Mouse (Mus musculus) thymus, postnatal 0 days (tissue): Measurements from ENCODE around the gene Get4. TPM values are rescaled to one million over a fixed set of nuclear protein-coding genes. Genes with fewer than 3 reads are reported as not detected.

ENCODE experiments used
- DNase-seq: peaks from one replicate; pipeline ENCODE4 v3.0.0-alpha.2; 2015; ENCODE audit warnings: low spot score
- polyA plus RNA-seq: library from polyadenylated mRNA; unstranded; fragments of >200 nt; fragmentation: Nextera tagmentation; extraction: Ambion mirVana; gene quantifications from 2 replicates; pipeline ENCODE4 v1.2.1, GENCODE M21; 2015

The Get4 gene
- polyA plus RNA-seq, 1 experiment from 2014 or later, result 200 TPM

DNA sequence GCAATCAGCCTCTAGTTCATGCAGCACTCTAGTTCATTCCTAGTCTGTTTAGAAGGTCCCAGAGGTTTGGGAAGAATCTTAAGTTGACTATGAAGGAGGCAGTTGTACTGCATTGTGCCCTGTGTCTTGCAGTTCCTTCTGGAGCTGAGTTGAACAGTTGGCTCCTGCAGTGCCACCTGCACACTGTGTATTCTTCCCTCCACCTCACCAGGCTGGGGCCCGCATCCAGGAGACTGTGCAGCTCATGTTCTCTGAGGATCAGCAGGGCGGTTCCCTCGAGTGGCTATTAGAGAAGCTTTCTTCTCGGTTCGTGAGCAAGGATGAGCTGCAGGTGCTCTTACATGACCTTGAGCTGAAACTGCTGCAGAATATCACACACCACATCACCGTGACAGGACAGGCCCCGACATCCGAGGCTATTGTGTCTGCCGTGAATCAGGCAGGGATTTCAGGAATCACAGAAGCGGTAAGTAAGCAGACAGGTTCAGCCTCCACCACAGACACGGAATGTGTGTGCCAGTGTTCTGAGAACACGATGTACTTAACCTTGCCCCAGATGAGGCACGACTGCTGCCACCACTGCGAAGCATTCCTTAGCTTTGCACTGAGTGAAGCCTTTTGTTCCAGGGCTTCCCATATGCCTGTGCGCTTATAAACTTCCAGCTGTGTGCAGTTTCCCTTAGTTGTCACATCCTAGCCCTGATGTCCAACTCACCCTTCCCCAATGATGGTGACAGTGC lies 10.9 kb upstream of the Get4 start:
- no peak for DNase-seq

DNA sequence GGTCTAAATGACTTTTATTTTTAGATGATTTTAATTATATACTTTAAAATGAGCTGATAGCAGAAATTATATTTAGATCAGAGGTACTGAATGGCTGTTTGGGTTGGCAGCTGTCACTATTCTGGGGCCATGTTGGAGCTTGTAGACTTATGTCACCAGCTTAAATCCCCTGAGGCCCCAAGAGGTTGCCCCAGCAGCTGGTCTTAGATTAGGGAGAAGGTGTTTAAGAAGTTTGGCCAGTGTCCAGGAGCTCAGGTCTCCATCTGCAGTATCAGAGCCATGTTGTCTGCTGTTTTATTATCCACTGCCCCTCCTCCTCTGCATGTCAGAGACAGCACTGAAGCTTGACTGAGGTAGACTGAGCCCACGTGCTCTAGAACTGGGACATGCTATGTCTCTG lies 8.7 kb upstream of the Get4 start:
- DNase-seq, result no peak

DNA sequence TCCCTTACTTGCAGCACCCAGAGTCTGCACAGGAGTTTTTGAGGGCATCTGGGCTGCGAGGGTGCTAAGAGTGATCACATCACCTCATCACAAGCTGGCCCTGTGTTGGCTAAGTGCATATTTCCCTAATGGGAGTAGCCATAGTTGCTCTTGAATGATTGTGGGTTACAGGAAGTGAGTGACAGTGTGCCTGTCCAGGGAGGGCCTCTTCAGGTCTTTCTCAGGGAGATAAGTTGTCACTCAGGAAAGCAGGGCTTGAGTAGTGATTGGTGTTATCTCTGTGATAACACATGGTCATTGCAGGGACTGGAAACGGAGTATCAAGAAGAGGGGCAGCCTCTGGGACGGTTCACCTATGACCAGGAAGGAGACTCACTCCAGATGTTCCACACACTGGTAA lies 4.4 kb upstream of the Get4 start:
- no peak for DNase-seq

DNA sequence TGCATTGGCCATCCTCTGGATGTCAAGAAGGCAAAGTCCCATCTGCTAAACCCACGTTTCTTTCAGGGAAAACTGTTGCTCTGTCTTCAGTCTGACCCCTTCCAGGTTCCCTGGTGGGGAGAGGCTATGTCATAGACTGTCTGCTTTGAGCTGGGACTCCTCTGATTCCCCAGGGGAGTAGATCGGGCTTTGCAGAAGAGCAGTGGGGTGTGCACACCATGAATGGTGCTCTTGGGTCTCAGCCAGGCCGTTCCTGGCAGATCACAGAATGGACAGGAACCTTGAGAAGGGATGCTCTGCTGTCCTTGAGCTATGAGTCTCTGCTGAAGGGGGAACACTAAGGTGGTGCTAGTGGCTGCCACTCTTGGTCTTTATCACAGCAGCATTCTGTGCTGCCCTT lies 3.3 kb upstream of the Get4 start:
- no peak for DNase-seq

DNA sequence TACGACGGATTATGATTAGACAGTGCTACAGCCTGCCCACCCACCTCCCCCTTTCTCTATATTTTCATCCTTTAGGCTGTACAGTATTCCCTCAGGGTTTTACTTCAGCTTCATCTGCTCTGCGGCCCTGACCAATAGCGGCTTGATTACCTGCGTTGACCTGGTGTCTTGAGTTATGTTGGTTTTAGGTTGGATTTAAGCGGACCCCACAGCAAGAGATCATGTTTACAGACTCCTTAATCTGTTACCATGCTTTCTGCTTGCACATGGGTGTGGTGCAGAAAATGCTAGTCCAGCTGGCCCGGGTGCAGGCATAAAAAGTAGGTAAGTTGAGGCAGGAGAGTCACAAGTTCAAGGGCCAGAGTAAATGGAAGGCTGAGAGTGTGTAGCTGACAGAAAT lies 845 bp upstream of the Get4 start:
- DNase-seq, result no peak

DNA sequence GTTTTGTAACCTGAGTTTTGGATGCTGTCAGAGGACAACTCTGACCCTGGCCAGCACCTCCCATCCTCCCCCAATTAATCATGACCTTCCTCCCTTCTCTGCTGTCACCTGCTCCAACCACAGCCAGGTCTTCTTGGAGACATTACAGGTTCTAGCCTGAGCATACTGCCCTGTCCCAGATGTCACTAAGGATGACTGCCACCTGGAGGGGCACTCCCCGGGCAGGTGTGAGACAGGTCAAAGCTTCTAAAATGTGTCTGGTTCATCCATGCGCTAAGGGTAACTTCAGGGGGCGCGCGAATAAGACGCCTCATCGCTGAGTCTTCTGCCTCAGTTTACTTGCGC lies 416 bp upstream of the Get4 start:
- no peak for DNase-seq

DNA sequence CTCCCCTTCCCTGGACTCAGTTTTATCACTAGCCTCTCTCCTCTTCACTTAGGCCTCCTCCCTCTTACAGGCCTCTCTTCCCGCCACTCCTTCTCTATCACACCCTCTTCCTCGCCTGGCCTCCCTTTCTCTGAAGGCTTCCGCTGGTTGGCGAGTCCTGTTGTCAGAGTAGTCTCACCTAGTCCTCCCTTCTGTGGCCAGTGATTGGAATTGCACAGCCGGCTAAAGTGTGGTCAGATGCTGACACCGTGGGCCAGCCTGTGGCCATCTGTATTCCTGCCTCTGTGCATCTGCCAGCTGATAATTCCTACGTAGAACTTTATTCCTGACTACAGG lies 754 bp downstream of the Get4 start:
- no peak for DNase-seq

DNA sequence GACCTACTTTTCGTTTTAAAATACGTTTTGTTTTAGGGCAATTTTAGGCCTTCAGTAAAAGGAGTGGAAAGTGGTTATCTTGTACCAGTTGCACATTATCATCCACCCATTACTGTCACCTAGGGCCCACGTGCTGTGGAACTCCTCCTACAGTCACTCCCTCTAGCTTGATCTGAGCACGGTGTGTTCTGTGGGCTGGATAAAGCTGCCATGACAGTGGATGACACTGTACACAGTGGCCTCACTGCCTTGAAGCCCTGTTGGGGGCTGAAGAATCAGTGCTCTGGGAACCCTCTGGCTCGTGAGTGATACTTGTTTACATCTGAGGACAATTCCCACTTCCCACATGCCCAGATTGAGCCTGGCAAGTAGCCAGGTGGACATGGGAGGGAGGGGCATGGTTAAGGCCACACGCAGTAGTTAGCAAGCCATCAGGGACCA lies 1.2 kb downstream of the Get4 start:
- peak; percentile 27 for DNase-seq

DNA sequence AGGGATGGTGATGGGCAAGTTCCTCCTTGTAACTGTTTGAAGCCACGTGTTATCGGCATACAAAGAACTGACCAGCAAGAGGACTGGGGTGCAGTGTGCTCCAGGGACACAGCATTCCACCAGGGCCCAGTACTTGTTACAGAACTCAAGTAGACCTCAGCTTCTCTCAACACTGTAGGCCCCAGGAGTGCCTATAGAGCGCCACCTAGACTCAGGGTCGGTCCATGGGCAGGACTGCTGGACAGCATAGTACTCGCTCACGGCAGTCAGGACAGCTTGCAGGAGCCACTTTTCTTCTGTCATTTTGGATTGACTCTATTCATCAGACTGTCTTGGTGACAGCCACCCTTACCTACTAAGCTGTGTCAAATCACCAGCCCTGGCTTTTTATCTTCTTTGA lies 2.8 kb downstream of the Get4 start:
- no peak for DNase-seq

DNA sequence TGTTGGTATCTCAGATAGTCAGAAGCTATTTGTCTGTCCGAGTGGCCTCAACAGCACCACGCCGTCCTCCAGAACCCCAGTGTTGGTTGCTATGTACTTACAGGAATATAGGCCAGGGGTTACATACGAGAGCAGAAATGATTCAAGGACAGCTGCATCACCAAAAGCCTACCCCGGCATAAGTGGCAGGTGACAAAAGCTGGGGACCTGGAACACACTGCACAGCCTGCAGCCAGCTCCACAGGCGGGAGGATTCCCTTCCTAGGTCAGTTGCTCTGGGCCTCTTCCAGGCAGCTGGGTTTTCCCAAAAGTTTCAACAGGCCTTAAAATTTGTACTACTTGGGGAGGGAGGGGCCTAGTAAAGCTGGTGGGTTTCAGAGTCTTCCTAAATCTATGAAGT lies 3.7 kb downstream of the Get4 start:
- no peak for DNase-seq

DNA sequence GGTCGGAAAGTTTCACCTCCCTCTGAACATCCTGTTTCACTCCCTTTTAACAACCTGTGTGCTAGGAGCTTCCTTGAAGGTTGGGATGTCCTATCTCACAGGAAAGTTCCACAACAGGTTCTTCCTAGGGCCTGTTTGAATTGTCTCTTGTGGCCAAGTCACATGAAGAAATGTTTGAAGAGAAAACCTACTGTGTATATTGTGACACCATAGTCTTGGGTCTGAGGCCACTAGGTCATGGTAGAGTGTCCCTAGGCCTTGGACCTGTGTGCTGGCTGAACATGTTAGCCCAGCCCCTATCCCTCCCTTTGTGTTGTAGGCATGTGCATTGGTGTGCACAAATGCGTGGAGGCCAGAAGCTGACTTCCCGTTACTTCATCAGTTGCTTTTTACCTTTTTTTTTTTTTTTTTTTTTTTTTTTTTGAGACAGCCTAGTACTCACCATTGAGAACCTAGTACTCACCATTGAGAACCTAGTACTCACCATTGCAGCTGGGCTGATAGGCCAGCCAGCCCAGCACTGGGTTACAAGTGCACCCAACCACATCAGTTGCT lies 4.2 kb downstream of the Get4 start:
- no peak for DNase-seq

DNA sequence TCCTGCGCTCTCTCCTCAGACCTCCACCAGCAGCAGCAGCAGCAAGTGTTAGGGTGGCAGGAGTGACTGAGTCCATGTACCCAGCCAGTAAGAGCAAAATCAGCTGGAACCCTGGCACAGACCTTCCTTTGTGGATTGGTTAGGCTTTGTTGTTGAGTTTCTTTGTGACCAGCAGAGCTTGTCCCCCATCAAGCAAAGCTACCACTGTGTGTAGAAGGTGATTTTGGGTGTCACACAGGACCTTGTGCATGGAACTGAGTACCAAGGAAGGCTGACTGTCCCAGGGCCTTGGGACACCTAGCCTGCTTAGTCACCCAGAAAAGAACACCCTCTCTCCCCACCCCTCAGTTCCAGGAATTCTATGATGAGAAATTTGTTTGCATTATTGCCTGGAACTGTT lies 5.1 kb downstream of the Get4 start:
- no peak for DNase-seq

DNA sequence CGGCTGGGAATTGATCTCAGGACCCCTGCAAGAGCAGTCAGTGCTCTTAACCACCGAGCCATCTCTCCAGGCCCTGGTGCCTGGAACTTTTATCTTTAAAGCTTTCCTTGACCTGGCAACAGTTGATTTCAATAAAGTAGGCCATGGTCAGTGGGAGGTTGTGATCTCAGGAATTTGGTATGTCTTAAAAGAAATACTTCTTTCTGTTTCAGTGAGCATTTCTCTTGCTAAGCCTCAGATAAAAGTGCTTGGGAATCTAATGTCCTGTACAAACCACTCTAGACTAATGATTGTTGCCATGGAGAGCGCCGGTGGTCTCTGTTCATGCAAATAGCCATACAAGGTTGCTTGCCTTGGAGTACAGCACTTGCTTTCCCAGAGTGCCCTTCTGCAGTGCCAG lies 5.7 kb downstream of the Get4 start:
- no peak for DNase-seq

DNA sequence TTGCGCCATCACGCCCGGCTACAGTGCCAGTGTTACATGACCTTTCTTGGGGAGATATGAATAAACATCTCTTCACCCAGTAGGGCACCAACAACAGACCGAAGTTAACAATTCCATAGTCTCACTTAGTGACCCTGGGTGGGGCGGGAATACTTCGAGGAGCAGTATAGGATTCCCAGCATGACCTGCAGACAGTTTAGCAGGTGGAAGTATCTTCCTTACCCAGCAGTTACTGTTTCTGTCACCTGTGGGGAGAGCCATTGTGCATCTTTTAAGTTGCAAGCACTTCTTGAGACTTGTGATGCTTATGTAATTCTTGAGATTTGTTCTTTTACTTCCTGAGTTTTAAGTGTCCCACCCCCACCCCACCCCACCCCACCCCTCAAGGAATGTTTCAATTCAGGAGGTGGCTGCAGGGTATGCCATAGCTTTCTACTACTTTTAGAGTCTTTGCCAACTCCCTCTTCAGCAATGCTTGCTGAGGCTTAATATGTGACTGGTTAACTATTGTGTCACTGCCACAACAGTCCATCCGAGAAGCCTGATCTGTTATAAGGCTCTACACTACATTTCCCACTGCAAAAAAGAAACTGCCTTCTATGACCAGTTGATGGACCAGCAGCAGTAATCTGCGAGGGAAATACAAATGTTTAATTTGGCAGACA lies 6.4 kb downstream of the Get4 start:
- DNase-seq, result no peak

DNA sequence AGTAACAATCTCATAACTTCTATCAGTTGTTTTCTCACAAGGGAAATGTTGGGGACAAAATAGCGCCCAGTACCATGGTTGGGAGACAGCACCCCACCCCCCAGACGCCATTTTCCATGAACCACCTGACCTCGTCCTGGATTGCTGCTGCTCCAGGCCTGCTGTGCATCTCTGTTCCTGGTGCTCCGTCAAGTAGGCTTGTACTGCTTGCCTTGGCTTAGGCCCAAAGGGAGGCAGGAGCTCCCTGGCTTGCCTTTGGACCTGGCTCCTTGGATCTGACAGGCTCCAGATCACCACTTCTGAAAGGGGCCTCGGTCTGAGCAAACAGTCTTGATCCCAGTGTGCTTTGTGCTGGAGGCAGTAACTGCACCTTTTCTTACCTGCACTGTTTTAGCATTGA lies 7.7 kb downstream of the Get4 start:
- DNase-seq, result no peak

DNA sequence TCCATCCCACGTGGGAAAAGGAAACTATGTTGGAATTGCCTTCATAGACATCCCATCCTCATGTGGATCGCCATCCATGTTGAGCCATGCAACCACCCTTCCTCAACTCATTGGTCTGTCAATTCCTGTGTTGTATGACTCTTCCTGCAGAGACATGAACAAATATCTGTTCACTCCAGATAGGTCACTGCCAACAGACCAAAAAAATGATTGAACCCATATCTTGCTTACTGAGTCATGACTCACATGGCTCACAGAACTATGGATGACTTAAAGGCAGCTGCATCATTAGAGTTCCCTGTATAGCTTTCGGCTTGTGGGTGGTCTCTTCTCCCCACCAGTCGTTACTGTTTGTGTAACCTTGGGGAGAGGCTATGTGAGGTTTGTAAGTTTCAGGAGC lies 9.3 kb downstream of the Get4 start:
- no peak for DNase-seq

DNA sequence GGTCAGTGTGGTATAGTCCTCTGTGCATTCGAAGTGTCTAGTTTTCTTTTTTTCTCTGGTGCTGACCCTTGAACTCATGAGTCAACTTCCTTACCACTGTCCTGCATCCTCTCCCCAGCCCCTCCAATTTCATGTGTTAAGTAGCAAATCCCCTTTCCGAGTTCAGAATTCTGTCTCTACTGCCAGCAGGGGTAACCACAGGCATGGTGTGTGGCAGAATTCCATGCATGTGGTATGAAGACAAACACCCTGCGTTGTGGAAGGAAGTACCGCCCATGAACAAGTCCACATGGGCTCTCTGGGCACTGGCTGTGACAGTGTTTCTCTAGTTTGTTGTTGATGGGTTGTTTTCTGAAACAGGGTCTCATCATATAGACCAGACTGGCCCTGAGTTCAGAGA lies 15.5 kb downstream of the Get4 start:
- DNase-seq, result no peak

DNA sequence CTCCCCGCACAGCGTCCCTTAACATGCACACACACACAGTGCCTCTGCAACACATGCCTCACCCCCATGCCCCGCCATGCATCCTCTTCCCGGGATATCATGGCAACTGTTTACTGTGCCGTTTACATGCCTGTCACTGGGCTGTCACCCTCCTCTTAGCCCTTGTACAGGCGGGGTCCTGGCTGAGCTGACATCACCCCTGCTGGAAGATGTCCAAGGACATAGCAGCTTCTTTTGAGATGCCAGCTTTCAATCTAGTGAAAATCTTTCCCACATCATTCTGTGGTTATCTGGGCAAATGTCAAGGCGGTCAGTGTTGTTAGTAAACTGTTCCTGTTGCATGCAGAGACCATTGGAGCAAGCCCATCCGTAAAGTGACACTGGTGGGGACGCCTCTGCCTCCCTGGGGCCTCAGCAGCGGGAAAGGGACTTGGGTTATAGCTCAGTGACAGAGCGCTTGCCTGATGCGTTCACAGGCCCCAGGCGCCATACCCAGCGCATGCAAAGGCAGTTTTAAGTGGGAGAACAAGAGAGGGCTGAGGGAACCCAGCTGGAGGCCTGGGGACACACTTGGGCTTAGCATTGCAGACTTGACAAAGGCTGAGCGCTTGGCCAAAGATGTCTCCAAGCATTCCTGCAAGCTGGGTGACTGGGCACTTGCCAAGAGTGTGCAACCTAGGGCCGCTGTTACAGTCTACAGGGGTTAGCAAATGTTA lies 18.8 kb downstream of the Get4 start:
- no peak for DNase-seq

DNA sequence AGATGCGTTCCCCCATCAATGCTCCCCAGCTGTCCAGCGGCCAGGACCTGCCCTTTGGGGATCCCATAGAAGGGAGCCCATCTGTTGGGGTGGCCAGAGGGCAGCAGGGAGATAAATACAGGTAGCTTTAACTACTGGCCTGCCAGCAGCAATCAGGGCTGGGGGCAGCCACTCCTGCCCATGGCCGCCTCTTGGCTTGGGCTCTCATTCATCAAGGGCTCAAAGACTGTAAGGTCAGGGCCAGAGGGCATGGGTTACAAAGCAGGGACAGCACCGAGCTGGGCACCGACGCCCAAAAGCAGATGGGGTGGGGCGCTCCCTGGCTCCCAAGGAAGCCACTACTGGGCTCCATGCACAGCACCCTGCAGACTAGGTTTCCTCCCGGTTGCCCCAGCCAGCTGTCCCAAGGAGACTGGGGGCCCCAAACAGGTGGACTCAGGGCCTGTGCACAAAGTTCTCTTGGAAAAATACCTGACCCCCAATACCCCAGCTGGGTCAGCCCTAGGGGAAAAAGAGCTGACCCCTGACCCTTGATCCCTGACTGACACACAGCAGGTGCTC lies 19.9 kb downstream of the Get4 start:
- no peak for DNase-seq

DNA sequence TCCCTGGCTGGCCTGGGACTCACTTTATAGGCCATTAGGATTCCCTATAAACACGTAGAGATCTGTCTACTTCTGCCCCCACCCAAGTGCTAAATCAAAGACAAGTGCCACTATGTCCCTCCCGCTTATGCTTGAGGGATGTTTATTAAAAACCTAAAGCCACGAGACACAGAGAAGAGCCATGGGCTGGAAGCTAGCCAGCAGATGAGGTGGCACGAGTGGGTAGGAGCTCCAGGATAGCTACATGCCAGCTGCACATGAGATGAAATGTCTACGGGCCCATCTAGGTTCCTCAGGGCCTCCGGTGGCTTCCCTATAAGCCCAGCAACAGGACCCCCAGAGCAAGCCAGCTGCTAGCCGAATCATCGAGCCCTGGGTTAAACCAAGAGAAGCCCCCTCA lies 25.2 kb downstream of the Get4 start:
- DNase-seq, result no peak

DNA sequence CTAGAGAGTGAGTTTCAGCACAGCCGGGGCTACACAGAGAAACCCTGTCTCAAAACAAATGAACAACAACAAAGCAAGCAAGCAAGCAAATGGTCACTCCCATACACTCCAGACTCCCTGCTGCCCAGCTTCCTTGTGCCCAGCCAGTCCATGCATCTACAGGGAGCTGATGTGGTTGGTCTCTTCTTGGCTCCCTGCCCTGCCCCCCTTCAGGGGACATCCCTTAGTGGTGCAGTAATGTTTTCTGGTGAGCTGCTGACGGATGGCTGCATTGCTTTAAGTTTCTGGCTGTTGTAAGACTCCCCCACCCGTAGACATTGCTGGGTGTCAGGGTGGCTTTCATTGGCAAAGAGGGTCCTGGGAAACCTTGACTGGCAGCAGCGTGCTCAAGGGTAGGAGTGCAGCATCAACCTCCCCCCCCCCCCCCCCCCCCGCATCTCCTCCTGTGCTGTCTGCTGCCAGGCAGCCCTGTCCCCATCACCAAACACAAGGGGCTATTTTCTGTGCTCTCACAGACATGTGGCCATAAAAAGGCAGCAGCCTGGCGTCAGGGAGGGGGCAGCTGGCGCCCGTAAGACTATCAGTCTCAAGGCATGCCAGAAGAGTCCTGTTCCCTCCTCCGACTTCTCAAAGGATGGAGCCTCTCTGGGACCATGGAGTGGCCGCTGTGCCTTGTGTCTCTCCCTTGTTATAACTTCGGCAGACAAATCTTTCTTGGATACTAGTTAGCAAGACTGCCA lies 29.4 kb downstream of the Get4 start:
- DNase-seq, result no peak

DNA sequence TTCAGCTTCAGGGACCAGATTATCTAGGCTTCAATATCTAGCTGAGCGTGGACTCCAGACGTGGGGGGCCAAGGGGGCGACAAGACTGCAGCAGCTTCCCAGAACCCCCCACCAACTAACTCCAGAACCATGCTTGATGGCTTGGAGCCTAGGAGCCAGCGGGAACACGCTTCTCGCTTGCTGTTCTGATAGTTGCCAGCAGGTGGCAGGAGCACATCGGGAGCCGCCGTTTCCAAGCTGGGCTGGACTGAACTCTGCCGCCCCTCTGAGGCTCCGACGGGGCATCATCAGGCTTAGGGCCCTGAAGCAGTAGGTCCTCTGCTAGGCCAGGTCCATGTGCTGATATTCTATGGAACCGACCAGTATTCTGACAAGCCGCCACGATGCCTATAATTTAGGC lies 30.1 kb downstream of the Get4 start:
- peak; percentile 78 for DNase-seq
